Mouse (Mus musculus) brown adipose tissue, adult 24 weeks (tissue): ENCODE data around the gene Pdlim1. TPM values are rescaled to one million over a fixed set of nuclear protein-coding genes. Genes with fewer than 3 reads are reported as not detected.
"Not testable (repeated sequence)": the region's sequence is repeated elsewhere in the genome, so short reads cannot be mapped to it uniquely, and the experiment has no call there.

Source experiments
- H3K27ac ChIP-seq: fragments of 200-500 bp; replicated peaks from 2 replicates; pipeline ENCODE4 v1.5.1; 2012; ENCODE audit warnings: low read depth, mild to moderate bottlenecking, low read length
- H3K4me1 ChIP-seq: fragments of 200-500 bp; 2 replicates; pipeline ENCODE4 v1.6.1; 2012; ENCODE audit warnings: low read length, mixed read lengths; ENCODE audit not compliant: control insufficient read depth, insufficient read depth, insufficient read length
- H3K4me3 ChIP-seq: fragments of 200-500 bp; 2 replicates; pipeline ENCODE4 v1.5.1; 2012; ENCODE audit warnings: low read depth, mild to moderate bottlenecking, low read length, moderate library complexity; ENCODE audit not compliant: insufficient read depth
- polyA plus RNA-seq: library from polyadenylated mRNA; stranded (reverse); fragments of >200 nt; gene quantifications from 2 replicates; pipeline ENCODE4 v1.2.4, GENCODE M21; 2012; ENCODE audit not compliant: missing spikeins, insufficient read depth, insufficient read length

Gene Pdlim1
- polyA plus RNA-seq, 1 experiment = 14.0 TPM

DNA sequence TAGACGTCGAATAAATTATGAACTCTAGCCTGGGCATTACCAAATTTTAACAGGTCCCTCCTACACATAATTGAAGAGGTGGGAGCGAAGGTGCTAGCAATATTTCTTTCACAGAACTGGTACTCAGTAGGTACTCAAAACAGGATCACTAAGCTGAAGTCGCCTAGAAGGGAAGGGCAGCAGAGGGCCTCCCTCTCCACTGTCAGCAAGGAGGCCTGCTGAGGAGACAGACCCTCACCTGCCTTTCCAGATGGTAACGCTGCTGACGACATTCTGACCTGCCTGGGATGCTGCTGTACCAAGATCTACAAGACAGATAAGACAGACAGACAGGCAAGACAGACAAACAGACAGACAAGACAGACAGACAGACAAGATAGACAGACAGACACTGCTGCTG, 31.3 kb downstream of the Pdlim1 start:
- Histone ChIP-seq H3K4me3 (no peak overlapping the region), H3K27ac (peak overlapping the region; percentile 58), H3K4me1 (peaks cover 13% of the 10 kb centered on the region; the same call in 1 of the 2 replicates)

DNA sequence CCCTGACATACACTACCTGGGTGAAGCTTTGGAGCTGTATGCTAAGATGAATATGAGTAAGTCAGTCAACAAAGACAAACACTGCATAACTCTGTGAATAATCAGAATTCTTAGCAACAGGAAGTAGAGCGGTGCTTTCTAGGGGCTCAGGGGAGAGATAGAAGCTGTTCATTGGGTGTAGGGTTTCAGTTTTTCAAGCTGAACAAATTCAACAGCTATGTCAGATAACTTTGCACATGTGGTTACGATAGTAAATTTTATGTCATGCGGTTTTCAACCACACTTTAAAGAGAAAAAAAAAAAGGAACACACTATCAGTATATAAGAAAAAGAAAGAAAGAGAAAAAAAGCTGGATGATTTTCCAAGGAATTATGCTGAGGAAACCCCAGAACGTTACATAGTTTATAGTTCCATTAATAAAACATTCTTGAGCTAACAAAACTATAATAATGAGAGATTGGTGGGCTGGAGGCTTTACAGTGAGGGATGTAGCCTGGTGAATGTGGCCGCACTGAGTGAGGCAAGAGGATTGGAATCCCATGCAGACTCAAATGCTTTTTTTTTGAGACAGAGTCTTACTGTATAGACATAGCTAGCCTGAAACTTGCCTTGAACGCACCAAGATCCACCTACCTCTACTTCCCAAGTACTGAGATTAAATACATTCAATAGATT, 33.3 kb downstream of the Pdlim1 start:
- Histone ChIP-seq H3K4me1 (peaks cover 13% of the 10 kb centered on the region; the same call in 1 of the 2 replicates), H3K4me3 (no peak overlapping the region), H3K27ac (no peak overlapping the region)

DNA sequence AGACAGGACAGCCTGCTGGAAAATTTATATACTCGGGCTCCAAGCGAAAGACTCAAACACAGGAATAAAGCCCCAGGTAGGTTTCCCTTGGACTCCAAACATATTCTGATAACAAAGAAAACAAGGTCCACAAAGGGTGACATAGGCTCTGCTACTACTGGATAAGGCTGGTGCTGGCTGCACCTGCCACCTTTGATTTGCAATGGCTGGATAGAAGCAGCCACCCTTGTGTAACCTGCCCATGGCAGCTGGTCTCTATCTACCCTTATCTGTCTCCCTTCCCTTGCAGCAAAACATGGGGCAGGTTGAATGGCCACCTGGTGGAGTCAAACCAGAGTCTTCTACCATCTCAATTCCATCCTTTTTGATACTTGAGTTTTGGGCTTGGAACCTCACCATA, 39.1 kb downstream of the Pdlim1 start:
- Histone ChIP-seq H3K27ac (no peak overlapping the region), H3K4me3 (no peak overlapping the region), H3K4me1 (no peaks in the 10 kb centered on the region)

DNA sequence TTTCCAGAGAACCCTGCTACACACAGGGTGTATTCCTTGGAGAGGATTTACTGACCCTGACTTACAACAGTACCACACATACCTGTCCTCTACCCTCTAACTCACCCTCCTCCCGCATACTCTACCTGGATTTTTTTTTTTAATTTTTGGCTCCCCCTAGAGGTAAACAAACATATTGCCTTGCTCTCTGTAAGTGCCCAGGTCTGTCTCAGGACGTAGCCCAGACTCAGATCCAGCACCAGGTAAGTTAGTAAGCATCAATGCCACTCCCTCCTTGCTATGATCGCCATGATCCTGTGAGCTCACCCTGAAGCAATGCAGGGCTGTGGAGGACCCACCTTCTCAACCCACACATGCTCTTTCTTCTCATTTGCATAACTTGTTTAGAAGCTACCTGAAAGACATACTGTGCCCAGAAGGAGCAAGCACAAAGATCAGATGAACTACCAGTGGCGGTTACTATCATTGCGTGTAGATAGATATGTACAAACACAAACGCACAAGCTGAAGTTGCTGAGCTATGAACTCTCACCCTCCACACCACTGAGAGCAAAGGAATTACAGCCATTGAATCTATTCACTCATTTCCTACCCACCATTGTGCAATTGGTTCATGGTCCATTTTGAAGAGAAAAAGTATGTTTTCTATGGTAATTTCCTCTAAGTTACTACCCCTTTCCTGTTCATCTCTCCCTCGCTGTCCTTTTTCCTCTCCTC, 39.7 kb downstream of the Pdlim1 start:
- H3K4me3 ChIP-seq = no peak overlapping the region
- H3K27ac ChIP-seq = no peak overlapping the region
- no peaks in the 10 kb centered on the region for H3K4me1 ChIP-seq

DNA sequence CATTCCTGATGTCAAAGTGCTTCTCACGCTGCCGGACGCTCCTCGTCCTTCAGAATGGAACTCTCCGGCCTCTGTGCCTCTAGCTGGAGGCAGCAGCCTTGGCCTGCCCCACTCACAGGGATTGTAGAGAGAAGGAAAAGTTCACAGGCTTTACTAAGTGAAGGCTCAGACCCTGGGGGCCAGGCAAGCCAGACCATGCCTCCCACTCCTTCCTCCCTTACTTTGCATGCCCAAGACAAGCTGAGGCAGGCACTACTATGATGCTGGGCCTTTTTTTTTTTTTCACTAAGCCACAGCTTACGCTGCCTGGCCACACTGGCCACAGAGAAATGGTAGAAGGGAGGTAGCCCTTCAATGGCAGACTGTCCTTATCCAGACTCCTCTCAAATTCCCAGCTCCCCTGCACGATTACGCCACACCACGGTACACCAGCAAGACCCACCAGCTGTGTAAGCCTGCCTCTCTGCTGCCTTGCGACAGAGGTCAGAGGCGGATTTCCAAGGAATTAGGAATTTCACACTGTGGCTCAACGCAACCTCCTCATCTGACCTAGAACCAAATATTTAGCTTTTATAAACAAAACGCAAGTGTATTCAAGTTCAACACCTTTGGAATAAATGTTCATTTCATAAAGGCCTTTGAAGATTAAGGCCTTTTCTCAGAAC, 40.4 kb downstream of the Pdlim1 start:
- Histone ChIP-seq H3K4me3 (no peak overlapping the region), H3K27ac (no peak overlapping the region), H3K4me1 (no peaks in the 10 kb centered on the region)

DNA sequence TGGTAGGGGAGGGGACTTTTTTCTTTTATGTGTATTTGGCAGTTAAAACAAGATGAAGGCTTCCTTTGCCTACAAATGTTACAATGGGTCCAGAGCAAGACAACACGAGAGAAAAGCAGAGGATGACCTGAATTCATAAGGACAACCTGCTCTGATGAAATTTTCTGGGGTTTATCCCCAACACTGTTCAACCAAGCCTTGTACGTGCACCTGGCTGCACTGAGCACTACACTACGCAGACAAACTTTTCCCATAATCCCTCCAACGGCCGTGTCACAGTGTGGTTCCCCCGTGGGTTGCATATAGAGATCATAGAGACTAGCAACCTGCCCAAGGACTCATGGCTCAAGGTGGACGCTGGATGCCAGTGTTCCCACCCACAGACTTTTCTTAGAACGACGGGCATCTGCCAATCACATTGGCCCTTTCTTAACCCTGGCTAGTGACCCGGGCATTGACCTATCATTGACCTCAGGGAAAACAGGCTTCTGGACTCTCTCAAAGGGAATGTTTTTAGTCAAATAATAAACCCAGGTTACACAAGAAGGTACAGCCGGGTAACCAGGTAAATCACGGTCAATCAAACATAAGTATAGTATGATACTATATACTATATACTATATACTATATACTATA, 45.0 kb downstream of the Pdlim1 start:
- no peak overlapping the region for H3K27ac ChIP-seq

DNA sequence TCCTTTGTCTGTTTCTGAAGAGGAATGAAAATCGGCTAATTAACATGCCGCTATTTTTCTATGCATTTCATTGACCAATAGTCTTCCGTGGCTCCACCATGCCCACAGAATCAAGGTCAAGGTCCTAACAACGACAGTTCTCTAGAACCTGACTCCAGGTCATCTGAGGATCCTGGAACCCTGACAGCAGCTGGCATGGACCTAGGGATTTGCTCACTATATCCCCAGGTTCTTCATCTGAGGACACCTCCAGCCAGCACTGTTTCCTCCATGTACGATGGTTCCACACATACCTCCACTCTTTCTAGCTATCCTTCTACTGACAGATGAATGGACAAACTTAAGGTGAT, 45.9 kb downstream of the Pdlim1 start:
- Histone ChIP-seq H3K27ac (no peak overlapping the region), H3K4me3 (no peak overlapping the region), H3K4me1 (no peaks in the 10 kb centered on the region)

More for the DNA sequence above, 45.0 kb downstream of the Pdlim1 start:
- Histone ChIP-seq H3K4me1 (no peaks in the 10 kb centered on the region), H3K4me3 (no peak overlapping the region)

DNA sequence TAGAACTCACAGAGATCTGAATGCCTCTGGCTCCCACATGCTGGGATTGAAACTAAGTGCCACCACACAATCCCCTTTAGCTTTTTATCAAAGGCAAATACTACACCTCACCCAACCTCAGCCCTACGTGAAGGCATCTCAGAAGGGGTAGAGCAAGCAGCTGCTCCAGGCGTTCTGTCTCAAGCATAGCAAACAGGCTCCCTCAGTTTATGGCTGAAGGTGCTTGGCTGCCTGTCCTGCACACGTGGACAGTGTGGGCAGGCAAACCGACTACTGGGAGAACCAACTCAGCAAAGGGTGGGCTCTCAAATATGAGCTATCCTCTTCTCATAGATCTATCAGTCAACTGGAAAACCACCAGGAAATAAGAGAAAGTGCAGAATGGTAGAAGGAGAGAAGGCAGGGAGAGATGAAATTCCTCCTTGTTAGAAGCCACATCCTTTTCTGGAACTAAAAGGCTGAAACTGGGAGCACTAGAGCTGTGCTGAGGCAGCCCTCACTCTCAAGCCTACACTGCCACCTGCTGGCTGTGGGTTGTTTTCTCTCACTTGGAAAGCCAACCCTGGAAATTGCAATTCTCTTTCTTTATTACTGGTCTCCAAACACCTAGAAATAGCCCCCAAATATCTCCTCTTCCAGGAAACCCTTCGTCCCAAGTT, 46.4 kb downstream of the Pdlim1 start:
- Histone ChIP-seq H3K27ac (no peak overlapping the region), H3K4me1 (no peaks in the 10 kb centered on the region), H3K4me3 (no peak overlapping the region)

DNA sequence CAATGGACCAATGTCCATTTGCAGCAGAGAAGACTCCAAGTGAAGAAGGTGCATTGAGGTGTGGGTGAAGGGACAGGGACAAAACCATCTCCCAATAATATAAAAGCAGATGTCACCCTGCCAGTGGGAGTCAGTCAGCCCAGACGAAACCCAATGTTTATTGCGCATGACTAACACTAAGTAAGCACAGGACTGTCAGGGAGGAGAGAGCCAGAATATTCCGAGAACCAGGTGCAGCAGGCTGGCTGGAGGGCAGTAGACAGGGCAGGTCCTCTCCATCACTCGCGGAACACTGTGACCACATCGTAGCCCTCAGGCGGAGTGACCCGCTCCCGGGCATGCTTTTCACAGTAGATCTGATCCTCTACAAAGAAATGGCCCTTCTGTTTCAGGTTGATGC, 49.3 kb downstream of the Pdlim1 start:
- not testable (repeated sequence) for H3K27ac ChIP-seq, H3K4me3 ChIP-seq

DNA sequence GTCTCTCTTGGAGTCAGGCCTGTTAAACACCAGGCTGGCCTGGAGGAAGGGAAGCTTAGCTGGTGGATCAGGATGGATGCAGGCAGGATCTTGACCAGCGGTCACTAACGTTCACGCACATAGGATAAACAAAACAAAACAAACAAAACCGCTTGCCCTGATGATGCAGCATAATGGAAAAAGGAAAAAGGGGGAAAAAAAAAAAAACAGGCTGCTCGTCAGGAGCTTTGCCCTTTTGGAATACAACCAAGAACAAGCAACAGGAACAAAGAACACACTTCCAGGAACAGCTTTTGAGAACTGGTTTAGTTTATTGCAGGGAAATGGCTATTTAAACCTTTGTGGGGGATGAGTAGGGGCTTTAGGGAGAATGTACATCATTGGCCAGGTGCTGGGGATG, 50.8 kb downstream of the Pdlim1 start:
- Histone ChIP-seq H3K4me1 (no peaks in the 10 kb centered on the region), H3K4me3 (no peak overlapping the region), H3K27ac (no peak overlapping the region)

More for the DNA sequence above, 49.3 kb downstream of the Pdlim1 start:
- H3K4me1 ChIP-seq = not testable (repeated sequence)

DNA sequence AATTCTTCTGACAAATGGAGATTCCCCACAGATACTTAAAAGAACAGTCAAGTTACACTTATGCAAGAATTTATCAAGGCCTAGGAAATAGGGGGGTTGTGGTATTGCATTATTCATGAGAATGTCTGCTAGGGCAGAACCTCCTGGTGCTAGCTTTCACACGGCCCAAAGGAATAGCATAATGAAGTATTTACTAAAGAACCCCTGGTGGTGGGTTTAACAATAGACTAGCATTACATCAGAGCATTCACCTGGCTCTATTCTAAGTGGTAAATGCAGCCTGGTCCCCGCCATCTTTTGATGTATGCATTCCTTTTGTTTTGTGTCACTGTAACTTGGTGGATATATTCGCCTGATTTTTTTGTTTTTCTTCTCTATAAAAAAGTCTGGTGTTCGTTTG, 68.7 kb downstream of the Pdlim1 start:
- not testable (repeated sequence) for H3K27ac ChIP-seq, H3K4me3 ChIP-seq, H3K4me1 ChIP-seq

DNA sequence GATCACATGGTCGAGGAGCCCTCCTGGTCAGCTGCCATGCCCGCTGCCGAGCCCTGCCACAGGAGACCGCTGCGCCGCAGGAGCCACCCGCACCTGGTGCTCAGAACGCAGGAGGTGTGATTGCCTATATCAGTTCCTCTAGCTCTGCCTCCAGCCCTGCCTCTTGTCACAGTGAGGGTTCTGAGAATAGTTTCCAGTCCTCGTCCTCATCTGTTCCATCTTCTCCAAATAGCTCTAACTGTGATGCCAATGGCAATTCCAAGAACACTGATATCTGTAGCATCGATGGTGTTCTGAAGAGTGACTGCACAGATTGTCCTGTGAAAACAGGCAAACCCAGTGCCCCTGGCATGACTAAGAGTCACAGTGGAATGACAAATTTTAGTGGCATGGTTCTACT, 81.0 kb downstream of the Pdlim1 start:
- Histone ChIP-seq H3K4me1 (no peaks in the 10 kb centered on the region), H3K27ac (no peak overlapping the region), H3K4me3 (no peak overlapping the region)

DNA sequence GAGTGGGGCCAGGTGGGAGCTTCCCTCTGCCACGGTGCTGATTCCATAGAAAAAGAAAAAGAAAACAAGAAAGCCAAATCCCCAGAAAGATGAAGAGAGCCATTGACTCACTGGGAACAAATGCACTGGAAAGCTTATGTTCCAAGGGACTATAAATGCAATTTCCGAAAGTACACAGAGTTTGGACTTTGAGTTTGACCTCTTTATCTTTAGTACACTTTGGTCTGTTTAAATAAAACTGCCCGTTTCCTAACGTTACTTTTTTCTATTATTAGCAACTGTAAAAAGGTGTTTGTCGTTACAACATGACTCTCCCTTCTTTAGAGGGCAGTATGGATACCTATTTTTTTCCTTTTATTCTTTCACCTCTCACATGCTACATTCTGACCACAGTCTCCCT, 84.5 kb downstream of the Pdlim1 start, which contains the start of gene Cyp2c70:
Gene Cyp2c70 (minus strand): TSS at position 174 of the 400 bp plus-strand sequence.
- H3K4me1 ChIP-seq = no peaks in the 10 kb centered on the region
- no peak within 1 kb of the TSS for H3K27ac ChIP-seq
- H3K4me3 ChIP-seq = no peak within 1 kb of the TSS

DNA sequence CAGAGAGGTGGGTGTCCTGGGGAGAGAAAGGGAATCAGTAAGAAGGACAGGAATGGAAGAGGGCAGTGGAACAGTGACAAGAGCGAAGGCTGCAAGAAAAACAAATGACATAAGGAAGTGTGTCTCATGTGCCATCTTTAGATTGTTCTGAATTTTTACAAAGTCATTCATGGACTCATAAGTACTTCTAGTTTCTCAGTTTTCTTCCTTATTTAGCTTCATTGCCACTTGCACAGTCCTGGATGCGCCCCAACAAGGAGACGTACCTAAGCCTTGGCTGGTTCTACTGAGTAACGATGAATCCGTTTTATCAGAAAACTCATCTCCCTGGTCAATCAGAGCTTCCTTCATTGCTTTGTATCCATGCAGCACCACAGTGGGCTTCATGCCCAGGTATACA, 88.0 kb downstream of the Pdlim1 start:
- Histone ChIP-seq H3K27ac (no peak overlapping the region), H3K4me1 (no peaks in the 10 kb centered on the region), H3K4me3 (no peak overlapping the region)

DNA sequence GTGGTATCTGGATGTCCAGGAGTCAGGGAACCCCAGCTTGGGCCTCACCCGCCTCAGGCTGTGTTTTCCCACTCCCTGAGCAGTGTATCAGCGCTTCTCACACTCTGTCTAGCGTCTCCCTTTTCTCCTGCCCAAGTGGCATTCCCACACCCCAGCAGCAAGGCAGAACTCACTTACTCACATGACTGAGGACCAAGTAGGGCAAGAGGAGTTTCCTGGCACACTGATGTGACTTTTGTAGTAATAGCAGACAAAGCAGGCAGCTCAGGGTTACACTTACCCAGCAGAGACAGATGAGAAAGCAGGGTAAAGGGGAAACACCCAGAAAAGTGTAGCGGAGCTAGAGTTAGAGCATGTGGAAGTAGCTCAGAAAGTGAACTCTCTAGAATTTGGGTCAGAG, 93.3 kb downstream of the Pdlim1 start:
- Histone ChIP-seq H3K27ac (no peak overlapping the region), H3K4me1 (no peaks in the 10 kb centered on the region), H3K4me3 (no peak overlapping the region)
